Mouse (Mus musculus) stomach, embryonic 15.5 days (tissue): ENCODE measurements at regions not wholly inside any gene's neighbourhood (a gene's known extent, or its start where the extent isn't known, plus 50 kb on each side); places are given as distances from the start of the nearest gene placed in this dataset.
A peak's percentile ranks its signal among the peaks of the same experiment; 100 is the strongest.
"Not testable (repeated sequence)": the region's sequence is repeated elsewhere in the genome, so short reads cannot be mapped to it uniquely, and the experiment has no call there.

Experiments used
- ATAC-seq: fragments of 200-750 bp; cut with Nextera tagmentation; 2 replicates; pipeline ENCODE4 v1.8.0; 2017; ENCODE audit warnings: low read depth, moderate number of reproducible peaks, moderate TSS enrichment; ENCODE audit not compliant: insufficient read depth, low FRiP score
- H3K27ac ChIP-seq: fragments of 300-500 bp; sonication (generic); 2 replicates; pipeline ENCODE4 v1.5.1; 2015; ENCODE audit warnings: mild to moderate bottlenecking, inconsistent platforms
- H3K27me3 ChIP-seq: fragments of 300-500 bp; sonication (generic); replicated peaks from 2 replicates; pipeline ENCODE4 v1.6.1; 2015; ENCODE audit warnings: inconsistent platforms
- H3K36me3 ChIP-seq: fragments of 300-500 bp; sonication (generic); 2 replicates; pipeline ENCODE4 v1.6.1; 2015; ENCODE audit warnings: inconsistent platforms
- H3K4me1 ChIP-seq: fragments of 300-500 bp; sonication (generic); 2 replicates; pipeline ENCODE4 v1.6.1; 2015; ENCODE audit warnings: inconsistent platforms
- H3K4me2 ChIP-seq: fragments of 300-500 bp; sonication (generic); 2 replicates; pipeline ENCODE4 v1.6.1; 2015; ENCODE audit warnings: mild to moderate bottlenecking, inconsistent platforms
- H3K4me3 ChIP-seq: fragments of 300-500 bp; sonication (generic); replicated peaks from 2 replicates; pipeline ENCODE4 v1.5.1; 2015; ENCODE audit warnings: inconsistent platforms
- H3K9ac ChIP-seq: fragments of 300-500 bp; sonication (generic); 2 replicates; pipeline ENCODE4 v1.6.1; 2015; ENCODE audit warnings: inconsistent platforms
- H3K9me3 ChIP-seq: fragments of 300-500 bp; sonication (generic); 2 replicates; pipeline ENCODE4 v1.6.1; 2016; ENCODE audit warnings: inconsistent platforms
- WGBS: fragments of 180-500 bp; shearing (Covaris S2); methylation state at CpG from one replicate; pipeline ENCODE4 v1.1.7; 2015; 5-methylcytosine and 5-hydroxymethylcytosine counted together

DNA sequence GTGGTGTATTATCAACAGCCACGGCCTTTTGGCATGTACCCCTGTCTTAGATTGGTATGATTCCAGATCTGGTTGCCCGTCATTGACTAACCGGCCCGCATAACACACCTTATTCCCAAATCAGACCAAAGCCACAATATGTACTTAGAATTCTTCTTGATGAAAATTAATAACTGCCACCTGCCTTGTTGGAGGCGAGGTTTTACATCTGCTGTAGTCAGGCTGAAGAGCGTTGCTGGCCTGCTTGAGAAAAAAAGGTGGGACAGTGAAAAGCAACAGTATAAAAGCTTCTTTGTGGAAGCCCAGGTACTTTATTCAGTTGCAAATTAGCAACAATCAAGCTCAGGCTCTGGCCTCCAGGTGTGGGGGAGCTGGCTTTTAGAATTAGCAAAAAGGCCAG lies 223.6 kb upstream of the Car8 start:
- not testable (repeated sequence) for H3K9ac ChIP-seq, H3K4me3 ChIP-seq, ATAC-seq, H3K27me3 ChIP-seq, H3K36me3 ChIP-seq, H3K4me1 ChIP-seq, H3K4me2 ChIP-seq, H3K9me3 ChIP-seq, H3K27ac ChIP-seq
- 94% methylated on average over 6 of the region's 6 CpGs for WGBS

GRCm38 (mm10) chr4:8454346-8454745 lies 215.5 kb upstream of the Car8 start:
- no peak overlapping the region for H3K4me2 ChIP-seq
- H3K4me3 ChIP-seq, result no peak overlapping the region
- no peaks in the 10 kb centered on the region for H3K36me3 ChIP-seq
- no peaks in the 10 kb centered on the region for H3K4me1 ChIP-seq
- WGBS, result 71% methylated on average over 2 of the region's 2 CpGs
- H3K9me3 ChIP-seq, result no peaks in the 10 kb centered on the region
- ATAC-seq, result no peak
- H3K27me3 ChIP-seq, result no peaks in the 10 kb centered on the region
- H3K27ac ChIP-seq, result no peak overlapping the region
- H3K9ac ChIP-seq, result no peak overlapping the region

GRCm38 (mm10) chr4:8432393-8432792 lies 193.6 kb upstream of the Car8 start:
- no peak for ATAC-seq
- Histone ChIP-seq H3K27me3 (no peaks in the 10 kb centered on the region), H3K27ac (no peak overlapping the region), H3K4me1 (no peaks in the 10 kb centered on the region), H3K36me3 (no peaks in the 10 kb centered on the region), H3K4me3 (no peak overlapping the region), H3K9me3 (no peaks in the 10 kb centered on the region), H3K9ac (no peak overlapping the region), H3K4me2 (no peak overlapping the region)
- WGBS, result 65% methylated on average over 2 of the region's 2 CpGs

- 8% methylated on average over 1 of the region's 1 CpGs for WGBS
These were observed 192.1 kb upstream of the Car8 start for GRCm38 (mm10) chr4:8431032-8431332.

GRCm38 (mm10) chr4:8430269-8431031 lies 191.6 kb upstream of the Car8 start:
- H3K27ac ChIP-seq, result no peak overlapping the region
- H3K4me1 ChIP-seq, result no peaks in the 10 kb centered on the region
- WGBS, result 76% methylated on average over 4 of the region's 4 CpGs
- H3K9ac ChIP-seq, result no peak overlapping the region
- no peak overlapping the region for H3K4me2 ChIP-seq
- H3K9me3 ChIP-seq, result no peaks in the 10 kb centered on the region
- no peak for ATAC-seq
- no peaks in the 10 kb centered on the region for H3K27me3 ChIP-seq
- H3K4me3 ChIP-seq, result no peak overlapping the region
- H3K36me3 ChIP-seq, result no peaks in the 10 kb centered on the region

More at GRCm38 (mm10) chr4:8431032-8431332, 192.1 kb upstream of the Car8 start:
- Histone ChIP-seq H3K9ac (no peak overlapping the region), H3K4me2 (no peak overlapping the region), H3K4me3 (no peak overlapping the region), H3K27me3 (no peaks in the 10 kb centered on the region), H3K36me3 (no peaks in the 10 kb centered on the region), H3K9me3 (no peaks in the 10 kb centered on the region), H3K27ac (no peak overlapping the region), H3K4me1 (no peaks in the 10 kb centered on the region)
- no peak for ATAC-seq

DNA sequence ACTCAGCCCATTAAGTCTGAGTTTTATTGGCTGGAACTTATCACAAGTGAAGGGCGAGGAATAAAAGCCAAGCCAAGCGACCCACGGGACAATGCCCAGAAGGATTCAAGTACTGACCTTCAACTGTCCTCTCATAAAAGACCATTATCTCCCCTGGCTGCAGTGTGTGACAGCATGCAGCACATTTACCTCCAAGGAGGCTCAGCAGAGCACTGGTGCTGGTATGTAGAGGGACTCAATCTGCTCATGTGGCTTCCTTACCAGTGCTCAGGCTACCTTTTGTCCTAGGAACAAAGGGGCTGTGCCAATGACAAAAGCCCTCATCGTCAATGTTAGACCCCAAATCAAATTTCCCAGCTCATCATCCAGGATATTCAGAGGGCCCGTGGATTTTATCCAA lies 190.9 kb upstream of the Car8 start:
- ATAC-seq, result no peak
- H3K36me3 ChIP-seq, result no peaks in the 10 kb centered on the region
- no peak overlapping the region for H3K27ac ChIP-seq
- no peak overlapping the region for H3K4me3 ChIP-seq
- H3K4me2 ChIP-seq, result no peak overlapping the region
- H3K27me3 ChIP-seq, result no peaks in the 10 kb centered on the region
- H3K9ac ChIP-seq, result no peak overlapping the region
- no peaks in the 10 kb centered on the region for H3K4me1 ChIP-seq
- no peaks in the 10 kb centered on the region for H3K9me3 ChIP-seq
- 75% methylated on average over 5 of the region's 5 CpGs for WGBS

DNA sequence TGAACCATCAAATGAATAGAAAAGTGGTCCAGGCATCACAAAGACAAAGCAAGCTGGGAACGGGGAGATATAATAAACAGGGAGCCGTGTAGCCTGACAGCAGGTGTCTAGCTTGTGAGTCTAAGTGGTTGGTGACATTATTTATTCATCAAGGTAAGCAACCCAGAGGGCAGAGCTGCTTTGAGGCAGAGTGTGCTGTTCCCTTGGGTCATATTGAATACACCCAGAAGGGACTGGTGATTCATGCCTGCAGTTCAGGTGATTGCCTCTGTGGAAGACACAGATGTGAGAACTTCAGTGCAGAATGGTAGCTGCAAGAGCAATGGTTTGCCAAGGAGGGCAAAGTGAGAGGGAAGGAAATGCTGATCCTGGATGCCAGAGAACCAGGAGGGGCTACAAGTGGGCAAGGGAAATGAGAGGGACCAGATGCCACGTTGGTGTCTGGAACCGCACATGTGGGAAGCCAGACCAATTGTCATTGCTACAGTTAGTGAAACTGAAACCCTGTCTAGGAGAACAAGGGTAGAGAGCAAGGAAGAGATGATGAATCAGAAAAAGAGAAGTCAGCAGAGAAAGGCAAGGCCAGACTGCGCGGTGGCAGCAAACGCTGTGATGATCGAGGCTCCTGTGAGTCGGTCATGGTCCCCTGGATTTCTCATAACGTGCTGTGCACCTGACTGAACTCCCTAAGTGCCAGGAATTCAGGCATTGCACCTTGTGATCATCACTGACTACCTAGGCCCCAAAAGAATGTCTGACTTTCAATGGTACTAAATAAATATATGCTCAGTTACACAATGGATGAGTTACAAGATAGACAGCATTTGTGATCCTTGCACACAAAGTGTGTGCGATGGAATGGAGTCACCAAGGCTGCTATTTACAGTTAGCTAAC lies 190.0 kb upstream of the Car8 start:
- Histone ChIP-seq H3K27ac (no peak overlapping the region), H3K4me3 (no peak overlapping the region), H3K36me3 (no peaks in the 10 kb centered on the region), H3K27me3 (no peaks in the 10 kb centered on the region), H3K4me2 (no peak overlapping the region), H3K4me1 (no peaks in the 10 kb centered on the region), H3K9ac (no peak overlapping the region), H3K9me3 (no peaks in the 10 kb centered on the region)
- ATAC-seq, result no peak
- 80% methylated on average over 11 of the region's 11 CpGs for WGBS

DNA sequence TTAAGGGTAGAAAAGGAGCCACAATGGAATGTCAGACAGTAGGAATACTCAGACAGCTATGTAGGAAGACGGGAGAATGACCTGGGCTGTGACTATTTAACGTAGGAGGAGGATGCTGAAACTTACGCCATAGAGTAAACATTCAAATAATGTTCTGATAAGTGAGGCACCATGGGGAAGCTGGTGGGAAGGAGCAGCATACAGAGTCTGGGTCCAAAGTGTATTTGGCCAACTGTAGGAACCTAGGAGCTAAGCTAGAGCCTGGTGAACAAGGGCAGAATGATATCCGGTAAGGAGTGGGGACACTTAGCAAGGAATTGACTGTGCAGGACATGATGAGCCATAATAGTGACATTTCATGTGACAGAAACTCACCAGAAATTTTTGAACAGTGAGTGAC lies 189.0 kb upstream of the Car8 start:
- no peak overlapping the region for H3K9ac ChIP-seq
- no peak overlapping the region for H3K4me3 ChIP-seq
- no peaks in the 10 kb centered on the region for H3K27me3 ChIP-seq
- H3K27ac ChIP-seq, result no peak overlapping the region
- no peaks in the 10 kb centered on the region for H3K36me3 ChIP-seq
- no peak for ATAC-seq
- no peak overlapping the region for H3K4me2 ChIP-seq
- H3K4me1 ChIP-seq, result no peaks in the 10 kb centered on the region
- 52% methylated on average over 4 of the region's 4 CpGs for WGBS
- no peaks in the 10 kb centered on the region for H3K9me3 ChIP-seq

GRCm38 (mm10) chr4:8423392-8424045 lies 184.7 kb upstream of the Car8 start:
- no peaks in the 10 kb centered on the region for H3K27me3 ChIP-seq
- no peak overlapping the region for H3K9ac ChIP-seq
- no peak overlapping the region for H3K4me3 ChIP-seq
- H3K4me1 ChIP-seq, result no peaks in the 10 kb centered on the region
- 0 out of 2 replicates have a peak overlapping the region, but pooled peaks have one; percentile 0 for H3K4me2 ChIP-seq
- no peaks in the 10 kb centered on the region for H3K36me3 ChIP-seq
- ATAC-seq, result no peak
- no peak overlapping the region for H3K27ac ChIP-seq
- WGBS, result 44% methylated on average over 16 of the region's 16 CpGs
- H3K9me3 ChIP-seq, result no peaks in the 10 kb centered on the region

GRCm38 (mm10) chr4:8421285-8421684 lies 182.4 kb upstream of the Car8 start:
- Histone ChIP-seq H3K4me2 (no peak overlapping the region), H3K9ac (no peak overlapping the region), H3K4me3 (no peak overlapping the region), H3K4me1 (no peaks in the 10 kb centered on the region), H3K9me3 (no peaks in the 10 kb centered on the region), H3K36me3 (no peaks in the 10 kb centered on the region), H3K27me3 (no peaks in the 10 kb centered on the region), H3K27ac (no peak overlapping the region)
- ATAC-seq, result no peak
- WGBS, result 94% methylated on average over 6 of the region's 6 CpGs

DNA sequence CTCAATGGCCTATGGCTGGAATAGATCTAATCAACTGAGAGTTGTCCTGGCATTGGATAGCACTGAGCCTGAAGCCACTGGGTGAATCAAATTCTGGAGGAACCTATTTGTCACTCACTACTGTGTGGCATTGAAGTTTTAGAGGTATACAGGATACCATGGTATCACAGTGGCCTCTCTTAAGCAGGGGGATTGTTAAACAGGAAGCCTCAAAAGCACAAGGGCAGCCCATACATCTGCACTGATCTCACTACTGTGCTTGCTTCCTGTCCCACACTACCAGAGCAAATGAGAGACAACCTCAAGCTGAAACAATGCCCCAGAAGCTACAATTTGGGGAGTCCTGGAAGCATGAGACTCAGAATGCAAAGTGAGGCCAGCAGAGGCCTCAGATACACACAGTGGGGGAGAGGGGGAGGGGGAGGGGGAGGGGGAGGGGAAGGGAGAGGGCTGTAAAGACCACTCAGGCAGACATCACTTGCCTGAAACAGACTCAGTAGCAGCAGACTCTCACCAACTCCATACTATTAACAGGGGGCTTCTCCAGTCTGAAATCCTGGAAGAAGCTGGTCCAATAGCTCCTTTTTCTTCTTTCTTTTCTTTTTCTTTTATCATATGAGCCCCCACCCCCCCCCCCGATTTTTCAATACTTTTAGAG lies 179.7 kb upstream of the Car8 start:
- 14% methylated on average over 1 of the region's 1 CpGs for WGBS
- H3K4me3 ChIP-seq, result no peak overlapping the region

GRCm38 (mm10) chr4:8417821-8418220 lies 179.0 kb upstream of the Car8 start:
- ATAC-seq, result no peak
- Histone ChIP-seq H3K4me1 (no peaks in the 10 kb centered on the region), H3K9ac (no peak overlapping the region), H3K27me3 (no peaks in the 10 kb centered on the region), H3K36me3 (no peaks in the 10 kb centered on the region), H3K4me3 (no peak overlapping the region), H3K9me3 (no peaks in the 10 kb centered on the region), H3K27ac (no peak overlapping the region), H3K4me2 (no peak overlapping the region)
- 38% methylated on average over 5 of the region's 5 CpGs for WGBS

More for the DNA sequence above, 179.7 kb upstream of the Car8 start:
- Histone ChIP-seq H3K4me1 (no peaks in the 10 kb centered on the region), H3K36me3 (no peaks in the 10 kb centered on the region), H3K9me3 (no peaks in the 10 kb centered on the region), H3K27ac (no peak overlapping the region), H3K27me3 (no peaks in the 10 kb centered on the region), H3K9ac (no peak overlapping the region), H3K4me2 (no peak overlapping the region)
- no peak for ATAC-seq
